Mouse (Mus musculus) olfactory bulb, adult 2 months (tissue): Measurements from ENCODE around the gene Adcy2.

Experiments used
- CTCF ChIP-seq: fragments of 200-500 bp; IDR thresholded peaks from 2 replicates; pipeline ENCODE4 v1.5.1; 2012; ENCODE audit warnings: low read depth, mild to moderate bottlenecking, low read length, moderate library complexity; ENCODE audit not compliant: insufficient read depth
- POLR2A ChIP-seq: fragments of 200-500 bp; IDR thresholded peaks from 2 replicates; pipeline ENCODE4 v1.6.1; 2012; ENCODE audit warnings: mild to moderate bottlenecking, low read depth, low read length, moderate library complexity; ENCODE audit not compliant: insufficient read depth

- TF ChIP-seq CTCF (no peak), POLR2A (no peak)
Observed at GRCm38 (mm10) chr13:68707296-68707747, 292.0 kb downstream of the Adcy2 start.
